7 mouse cellular contexts compared by ENCODE assay signal in genomic region chr7:30363344-30363738, GRCm38 (mm10). TPM values are rescaled to one million over a fixed set of nuclear protein-coding genes. Genes with fewer than 3 reads are reported as not detected.
DNase-seq lines count a peak whose midpoint lies in the region; ATAC-seq and TF ChIP-seq lines count a peak whose summit lies in the region.

No protein-coding gene starts in this region.

- no peak; the same call in 1 of the 2 replicates for ATAC-seq in forebrain, embryonic 14.5 days
- no peak for ATAC-seq in limb, embryonic 12.5 days (ENCODE audit: insufficient number of reproducible peaks, insufficient read depth, low FRiP score, low TSS enrichment, low read depth)
- no peak for ATAC-seq in megakaryocyte progenitor cell, adult 5-6 weeks (replicated peaks; ENCODE audit: poor library complexity)
- no peak for ATAC-seq in CD4-positive, CD25-positive, alpha-beta regulatory T cell, adult 4 months

- peaks cover 14% of the 10 kb centered on the region for H3K36me3 ChIP-seq in forebrain, embryonic 14.5 days (ENCODE audit: control insufficient read depth, insufficient read depth, low read length)
- H3K36me3 ChIP-seq in limb, embryonic 12.5 days = peaks cover 17% of the 10 kb centered on the region
- no peaks in the 10 kb centered on the region for H3K36me3 ChIP-seq in small intestine, adult 2 months (ENCODE audit: control insufficient read depth, insufficient read depth, low read length)

- peak overlapping the region; percentile 78 for H3K4me2 ChIP-seq in forebrain, embryonic 14.5 days (ENCODE audit: low read length)
- H3K4me2 ChIP-seq in limb, embryonic 12.5 days = peak overlapping the region; percentile 84

- TF ChIP-seq CTCF in left cerebral cortex, adult 2 months (IDR thresholded peaks at IDR 0.05) = no peak
- no peak for TF ChIP-seq CTCF in small intestine, adult 2 months (IDR thresholded peaks at IDR 0.05; ENCODE audit: extremely low read depth, insufficient read length, insufficient replicate concordance, low read depth, low read length)

- peaks cover 20% of the 10 kb centered on the region for H3K4me1 ChIP-seq in forebrain, embryonic 14.5 days (ENCODE audit: control insufficient read depth, insufficient read depth, low read length)
- H3K4me1 ChIP-seq in limb, embryonic 12.5 days (replicated peaks) = peaks cover 23% of the 10 kb centered on the region
- H3K4me1 ChIP-seq in small intestine, adult 2 months (ENCODE audit: control insufficient read depth, insufficient read depth, insufficient read length, low read length) = peaks cover 15% of the 10 kb centered on the region

- H3K9ac ChIP-seq in forebrain, embryonic 14.5 days (ENCODE audit: low read length) = peak overlapping the region; percentile 95
- peak overlapping the region; percentile 89 for H3K9ac ChIP-seq in limb, embryonic 12.5 days (replicated peaks)

- no peak for TF ChIP-seq POLR2A in small intestine, adult 2 months (IDR thresholded peaks at IDR 0.05; ENCODE audit: low read depth, low read length)

- no peaks in the 10 kb centered on the region for H3K9me3 ChIP-seq in forebrain, embryonic 14.5 days (replicated peaks; ENCODE audit: control insufficient read depth, low read length)
- H3K9me3 ChIP-seq in limb, embryonic 12.5 days = no peaks in the 10 kb centered on the region

- intact Hi-C loops in left cerebral cortex, adult 2 months (cut with DNase I) = no loop called here

- peak overlapping the region; percentile 87 for H3K27ac ChIP-seq in left cerebral cortex, adult 2 months
- H3K27ac ChIP-seq in forebrain, embryonic 14.5 days (ENCODE audit: low read depth, low read length) = no peak overlapping the region
- no peak overlapping the region for H3K27ac ChIP-seq in limb, embryonic 12.5 days
- no peak overlapping the region for H3K27ac ChIP-seq in small intestine, adult 2 months (ENCODE audit: insufficient read depth, low read depth, low read length)

- WGBS in forebrain, embryonic 14.5 days = 62% methylated on average over 6 of the region's 6 CpGs
- 62% methylated on average over 6 of the region's 6 CpGs for WGBS in limb, embryonic 12.5 days
- 49% methylated on average over 6 of the region's 6 CpGs for WGBS in small intestine, adult 2 months

- no peak for DNase-seq in left cerebral cortex, adult 2 months (ENCODE audit: extremely low spot score in 1 of 2, low spot score in 2 of 2)
- no peak for DNase-seq in left cerebral cortex, adult 18-20 months (ENCODE audit: low spot score in 2 of 2)
- DNase-seq in forebrain, embryonic 14.5 days (ENCODE audit: low spot score) = no peak

- peak overlapping the region; percentile 54 for H3K4me3 ChIP-seq in left cerebral cortex, adult 2 months
- H3K4me3 ChIP-seq in forebrain, embryonic 14.5 days (ENCODE audit: low read depth, low read length) = peak overlapping the region; percentile 83
- peak overlapping the region; percentile 77 for H3K4me3 ChIP-seq in limb, embryonic 12.5 days (replicated peaks)
- H3K4me3 ChIP-seq in small intestine, adult 2 months (ENCODE audit: low read depth, low read length) = peak overlapping the region; percentile 76; the same call in 1 of the 2 replicates

- H3K27me3 ChIP-seq in forebrain, embryonic 14.5 days (replicated peaks; ENCODE audit: control insufficient read depth, insufficient read depth, low read length) = 0 out of 2 replicates have a peak, but pooled peaks cover 4% of the 10 kb centered on the region
- H3K27me3 ChIP-seq in limb, embryonic 12.5 days = peaks cover 23% of the 10 kb centered on the region
- no peaks in the 10 kb centered on the region for H3K27me3 ChIP-seq in small intestine, adult 2 months (ENCODE audit: control insufficient read depth, insufficient read depth, low read length)

RNA-seq across cellular contexts. Expression of gene Lrfn3, which starts 0.8 kb away (rescaled TPM):
- total RNA-seq in left cerebral cortex, adult 2 months (2021) = 10 to 100 TPM; 33.0 to 36.4 TPM
- total RNA-seq in left cerebral cortex, adult 18-20 months (2021) = 10 to 100 TPM; 33.5 to 36.4 TPM
- polyA plus RNA-seq in forebrain, embryonic 14.5 days (2014; fragmentation: Nextera tagmentation; extraction: Ambion mirVana) = 8.8 and 10.3 TPM in 2 replicates
- polyA plus RNA-seq in limb, embryonic 12.5 days (2016; fragmentation: Nextera tagmentation; extraction: Ambion mirVana) = 6.2 and 6.6 TPM in 2 replicates
- polyA plus RNA-seq in small intestine, adult 2 months (2012; rRNA removed) = 12.7 and 28.1 TPM in 2 replicates
- not detected in 2 replicates for total RNA-seq in megakaryocyte progenitor cell, adult 5-6 weeks (2015)
- total RNA-seq in megakaryocyte progenitor cell, adult 5-6 weeks (2017) = not detected in 2 replicates
- polyA plus RNA-seq in CD4-positive, CD25-positive, alpha-beta regulatory T cell, adult 4 months (2017; shearing (Covaris generic)) = not detected

RNA-seq across cellular contexts. Expression of gene Sdhaf1, which starts 39.6 kb away (rescaled TPM):
- total RNA-seq in left cerebral cortex, adult 2 months (2021) = 1 to 10 TPM; 7.0 to 8.0 TPM
- 1 to 10 TPM; 6.4 to 7.5 TPM for total RNA-seq in left cerebral cortex, adult 18-20 months (2021)
- polyA plus RNA-seq in forebrain, embryonic 14.5 days (2014; fragmentation: Nextera tagmentation; extraction: Ambion mirVana) = 18.7 and 23.8 TPM in 2 replicates
- polyA plus RNA-seq in limb, embryonic 12.5 days (2016; fragmentation: Nextera tagmentation; extraction: Ambion mirVana) = 20.7 and 23.6 TPM in 2 replicates
- 15.2 and 23.4 TPM in 2 replicates for polyA plus RNA-seq in small intestine, adult 2 months (2012; rRNA removed)
- 7.6 and 9.0 TPM in 2 replicates for total RNA-seq in megakaryocyte progenitor cell, adult 5-6 weeks (2015)
- total RNA-seq in megakaryocyte progenitor cell, adult 5-6 weeks (2017) = 10.5 and 11.7 TPM in 2 replicates
- 1 to 10 TPM; 2.4 to 5.1 TPM for polyA plus RNA-seq in CD4-positive, CD25-positive, alpha-beta regulatory T cell, adult 4 months (2017; shearing (Covaris generic))

RNA-seq across cellular contexts. Expression of gene E130208F15Rik, which starts 41.8 kb away (rescaled TPM):
- total RNA-seq in left cerebral cortex, adult 2 months (2021) = under 1 TPM in 1 of 2 experiments, not detected in 1; 0.66 TPM
- total RNA-seq in left cerebral cortex, adult 18-20 months (2021) = under 1 TPM; 0.35 to 0.56 TPM
- not detected in 2 replicates for polyA plus RNA-seq in forebrain, embryonic 14.5 days (2014; fragmentation: Nextera tagmentation; extraction: Ambion mirVana)
- polyA plus RNA-seq in limb, embryonic 12.5 days (2016; fragmentation: Nextera tagmentation; extraction: Ambion mirVana) = 0.97 and 5.0 TPM in 2 replicates
- 0.36 and 0.63 TPM in 2 replicates for polyA plus RNA-seq in small intestine, adult 2 months (2012; rRNA removed)
- 0.47 TPM in 1 of 2 replicates, not detected in the other for total RNA-seq in megakaryocyte progenitor cell, adult 5-6 weeks (2015)
- total RNA-seq in megakaryocyte progenitor cell, adult 5-6 weeks (2017) = 1.6 and 2.0 TPM in 2 replicates
- not detected for polyA plus RNA-seq in CD4-positive, CD25-positive, alpha-beta regulatory T cell, adult 4 months (2017; shearing (Covaris generic))

RNA-seq across cellular contexts. Expression of gene Syne4, which starts 48.7 kb away (rescaled TPM):
- total RNA-seq in left cerebral cortex, adult 2 months (2021) = 10 to 100 TPM in 1 of 2 experiments, 1 to 10 TPM in 1; 8.8 to 19.2 TPM
- 10 to 100 TPM; 13.8 to 15.6 TPM for total RNA-seq in left cerebral cortex, adult 18-20 months (2021)
- 3.6 and 3.7 TPM in 2 replicates for polyA plus RNA-seq in forebrain, embryonic 14.5 days (2014; fragmentation: Nextera tagmentation; extraction: Ambion mirVana)
- 84.6 and 98.6 TPM in 2 replicates for polyA plus RNA-seq in limb, embryonic 12.5 days (2016; fragmentation: Nextera tagmentation; extraction: Ambion mirVana)
- polyA plus RNA-seq in small intestine, adult 2 months (2012; rRNA removed) = 13.5 and 30.5 TPM in 2 replicates
- total RNA-seq in megakaryocyte progenitor cell, adult 5-6 weeks (2015) = 0.24 and 0.25 TPM in 2 replicates
- 2.0 TPM in 1 of 2 replicates, not detected in the other for total RNA-seq in megakaryocyte progenitor cell, adult 5-6 weeks (2017)
- 10 to 100 TPM in 1 of 2 experiments, 1 to 10 TPM in 1; 9.2 to 16.8 TPM for polyA plus RNA-seq in CD4-positive, CD25-positive, alpha-beta regulatory T cell, adult 4 months (2017; shearing (Covaris generic))

RNA-seq across cellular contexts. Expression of gene Tyrobp, which starts 50.2 kb away (rescaled TPM):
- total RNA-seq in left cerebral cortex, adult 2 months (2021) = 10 to 100 TPM; 25.9 to 26.6 TPM
- total RNA-seq in left cerebral cortex, adult 18-20 months (2021) = 10 to 100 TPM; 29.8 to 30.7 TPM
- 31.1 and 31.3 TPM in 2 replicates for polyA plus RNA-seq in forebrain, embryonic 14.5 days (2014; fragmentation: Nextera tagmentation; extraction: Ambion mirVana)
- polyA plus RNA-seq in limb, embryonic 12.5 days (2016; fragmentation: Nextera tagmentation; extraction: Ambion mirVana) = 14.1 and 19.6 TPM in 2 replicates
- 101 and 135 TPM in 2 replicates for polyA plus RNA-seq in small intestine, adult 2 months (2012; rRNA removed)
- 406 and 473 TPM in 2 replicates for total RNA-seq in megakaryocyte progenitor cell, adult 5-6 weeks (2015)
- total RNA-seq in megakaryocyte progenitor cell, adult 5-6 weeks (2017) = 229 and 322 TPM in 2 replicates
- polyA plus RNA-seq in CD4-positive, CD25-positive, alpha-beta regulatory T cell, adult 4 months (2017; shearing (Covaris generic)) = 1 to 10 TPM; 6.4 to 7.1 TPM
